Mouse (Mus musculus) kidney, embryonic 15.5 days (tissue): ENCODE results near the gene Ubl7. TPM values are rescaled to one million over a fixed set of nuclear protein-coding genes. Genes with fewer than 3 reads are reported as not detected.

ENCODE experiments used
- ATAC-seq: fragments of 200-750 bp; cut with Nextera tagmentation; replicated peaks from 2 replicates; pipeline ENCODE4 v1.8.0; 2017; ENCODE audit warnings: moderate TSS enrichment; ENCODE audit not compliant: low FRiP score
- H3K27ac ChIP-seq: fragments of 300-500 bp; sonication (generic); 2 replicates; pipeline ENCODE4 v1.5.1; 2015; ENCODE audit warnings: mild to moderate bottlenecking, inconsistent platforms
- H3K27me3 ChIP-seq: fragments of 300-500 bp; sonication (generic); 2 replicates; pipeline ENCODE4 v1.6.1; 2015; ENCODE audit warnings: inconsistent platforms
- H3K36me3 ChIP-seq: fragments of 300-500 bp; sonication (generic); 2 replicates; pipeline ENCODE4 v1.6.1; 2015; ENCODE audit warnings: inconsistent platforms
- H3K4me1 ChIP-seq: fragments of 300-500 bp; sonication (generic); 2 replicates; pipeline ENCODE4 v1.6.1; 2015; ENCODE audit warnings: inconsistent platforms
- H3K4me2 ChIP-seq: fragments of 300-500 bp; sonication (generic); 2 replicates; pipeline ENCODE4 v1.6.1; 2015; ENCODE audit warnings: moderate library complexity, mild to moderate bottlenecking, inconsistent platforms
- H3K4me3 ChIP-seq: fragments of 300-500 bp; sonication (generic); replicated peaks from 2 replicates; pipeline ENCODE4 v1.5.1; 2015; ENCODE audit warnings: mild to moderate bottlenecking, inconsistent platforms
- H3K9ac ChIP-seq: fragments of 300-500 bp; sonication (generic); 2 replicates; pipeline ENCODE4 v1.6.1; 2015; ENCODE audit warnings: mild to moderate bottlenecking, inconsistent platforms
- H3K9me3 ChIP-seq: fragments of 300-500 bp; sonication (generic); replicated peaks from 2 replicates; pipeline ENCODE4 v1.6.1; 2016; ENCODE audit warnings: inconsistent platforms
- WGBS: fragments of 180-500 bp; shearing (Covaris S2); methylation state at CpG from one replicate; pipeline ENCODE4 v1.1.7; 2015; ENCODE audit warnings: mixed read lengths; 5-methylcytosine and 5-hydroxymethylcytosine counted together
- polyA plus RNA-seq: library from polyadenylated mRNA; unstranded; fragments of >200 nt; fragmentation: Nextera tagmentation; extraction: Ambion mirVana; gene quantifications from 2 replicates; pipeline ENCODE4 v1.2.1, GENCODE M21; 2015

The Ubl7 gene
- polyA plus RNA-seq, 1 experiment from 2014 or later = 114 TPM

DNA sequence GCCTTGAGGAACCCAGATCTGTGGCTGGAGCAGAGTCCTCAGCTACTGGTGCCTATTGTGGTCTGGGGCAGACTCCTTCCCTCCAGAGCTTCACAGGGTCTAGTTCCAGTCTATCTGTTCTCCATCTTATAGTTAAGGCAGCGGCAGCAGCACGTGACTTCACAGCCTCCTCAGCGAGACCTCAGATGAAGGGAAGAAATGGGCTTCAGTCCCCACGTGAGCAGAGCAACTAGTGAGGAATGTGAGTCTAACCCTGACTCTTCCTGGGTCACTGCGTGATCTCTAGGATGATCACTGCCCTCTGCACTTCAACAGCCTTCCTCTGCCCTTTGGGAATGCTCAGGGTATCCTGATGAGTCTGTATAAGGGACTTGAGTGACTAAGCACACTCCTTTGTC is 53.2 kb downstream of the Ubl7 start:
- H3K9me3 ChIP-seq = no peaks in the 10 kb centered on the region
- H3K4me2 ChIP-seq = no peak overlapping the region
- H3K27me3 ChIP-seq = no peaks in the 10 kb centered on the region
- H3K9ac ChIP-seq = no peak overlapping the region
- H3K4me1 ChIP-seq = peaks cover 23% of the 10 kb centered on the region
- no peak overlapping the region for H3K4me3 ChIP-seq
- no peak overlapping the region for H3K27ac ChIP-seq
- H3K36me3 ChIP-seq = no peaks in the 10 kb centered on the region
- WGBS = 85% methylated on average over 5 of the region's 5 CpGs
- no peak for ATAC-seq

DNA sequence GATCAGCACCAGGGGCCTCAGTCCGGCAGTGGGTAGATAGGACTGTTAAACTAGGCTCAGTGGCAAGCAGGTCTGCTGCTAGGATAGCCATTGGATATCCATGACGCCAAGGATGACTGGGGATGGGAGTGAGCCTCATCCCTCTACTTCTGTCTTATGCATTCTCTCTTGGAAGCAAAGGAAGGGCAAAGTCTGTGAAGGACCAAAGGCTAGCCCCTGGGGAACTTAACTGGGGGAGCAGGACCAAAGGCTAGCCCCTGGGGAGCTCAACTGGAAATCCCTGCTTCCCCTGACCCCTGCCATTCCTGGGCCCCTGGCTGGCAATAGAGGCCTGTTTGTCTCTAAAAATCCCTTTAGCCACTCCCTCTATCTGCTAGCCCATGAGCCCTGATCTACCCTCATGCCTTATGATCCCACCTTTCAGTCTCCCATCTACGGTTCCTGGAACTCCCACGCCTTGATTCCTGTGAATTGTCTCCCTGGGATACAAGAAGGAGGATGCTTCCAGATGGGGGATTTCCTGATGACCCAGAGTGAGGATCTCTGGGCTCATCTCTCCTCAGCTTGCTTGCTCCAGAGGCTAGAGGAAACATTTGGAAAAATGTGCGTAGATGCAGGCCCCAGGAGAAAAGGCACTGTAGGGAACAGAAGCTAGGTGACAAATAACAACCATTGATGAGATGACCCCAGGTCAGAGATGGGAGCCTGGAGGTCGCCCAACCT is 53.9 kb downstream of the Ubl7 start:
- H3K27me3 ChIP-seq = no peaks in the 10 kb centered on the region
- no peaks in the 10 kb centered on the region for H3K9me3 ChIP-seq
- H3K27ac ChIP-seq = no peak overlapping the region
- ATAC-seq = no peak
- H3K4me2 ChIP-seq = no peak overlapping the region
- H3K4me1 ChIP-seq = peaks cover 25% of the 10 kb centered on the region
- H3K9ac ChIP-seq = no peak overlapping the region
- no peaks in the 10 kb centered on the region for H3K36me3 ChIP-seq
- 81% methylated on average over 6 of the region's 6 CpGs for WGBS
- H3K4me3 ChIP-seq = no peak overlapping the region

DNA sequence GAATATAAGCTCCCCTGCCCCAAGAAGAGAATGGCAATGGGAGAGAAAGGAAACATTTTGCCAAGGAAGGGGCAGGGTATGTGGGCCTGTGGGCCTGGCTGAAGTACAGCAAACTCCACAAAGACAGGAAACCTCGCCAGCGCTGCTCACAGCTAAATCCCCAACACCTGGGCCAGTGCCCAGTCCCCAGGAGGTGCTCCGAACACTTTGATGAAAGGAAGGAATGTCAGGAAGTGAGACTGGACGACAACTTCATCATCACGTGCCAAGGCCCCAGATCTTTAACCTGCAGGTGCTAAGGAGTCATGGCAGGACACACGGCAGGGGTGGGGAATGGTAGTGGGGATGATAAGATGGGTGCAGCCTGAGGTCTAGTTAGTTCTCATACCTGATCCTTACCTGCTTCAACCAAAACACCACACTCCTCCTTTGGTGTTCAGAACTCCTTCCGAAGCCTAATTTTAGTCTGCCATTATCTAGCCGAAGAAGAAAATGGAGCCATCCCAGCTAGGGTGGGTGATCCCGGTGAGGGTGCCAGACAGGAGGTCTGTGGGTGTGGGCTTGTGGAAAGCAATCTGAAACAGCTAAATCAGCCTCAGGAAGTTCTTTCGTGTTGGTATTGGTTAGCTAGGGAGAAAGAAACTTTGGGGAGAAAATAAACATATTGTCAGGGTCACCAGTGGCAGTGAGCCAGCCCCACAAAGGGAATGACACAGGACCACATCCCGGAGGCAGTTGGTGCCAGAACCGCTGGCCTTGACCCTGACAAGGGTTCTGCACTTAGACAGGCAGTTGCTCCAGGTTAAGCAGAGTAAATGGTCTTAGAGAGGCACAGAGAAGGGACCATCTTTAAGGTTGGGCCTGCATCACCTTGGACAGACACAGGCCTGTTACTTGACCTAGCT is 54.8 kb downstream of the Ubl7 start:
- Histone ChIP-seq H3K27me3 (no peaks in the 10 kb centered on the region), H3K9ac (no peak overlapping the region), H3K27ac (no peak overlapping the region; the same call in 1 of the 2 replicates), H3K4me2 (no peak overlapping the region), H3K36me3 (no peaks in the 10 kb centered on the region), H3K4me1 (peaks cover 26% of the 10 kb centered on the region), H3K4me3 (no peak overlapping the region), H3K9me3 (no peaks in the 10 kb centered on the region)
- 65% methylated on average over 12 of the region's 12 CpGs for WGBS
- no peak for ATAC-seq

DNA sequence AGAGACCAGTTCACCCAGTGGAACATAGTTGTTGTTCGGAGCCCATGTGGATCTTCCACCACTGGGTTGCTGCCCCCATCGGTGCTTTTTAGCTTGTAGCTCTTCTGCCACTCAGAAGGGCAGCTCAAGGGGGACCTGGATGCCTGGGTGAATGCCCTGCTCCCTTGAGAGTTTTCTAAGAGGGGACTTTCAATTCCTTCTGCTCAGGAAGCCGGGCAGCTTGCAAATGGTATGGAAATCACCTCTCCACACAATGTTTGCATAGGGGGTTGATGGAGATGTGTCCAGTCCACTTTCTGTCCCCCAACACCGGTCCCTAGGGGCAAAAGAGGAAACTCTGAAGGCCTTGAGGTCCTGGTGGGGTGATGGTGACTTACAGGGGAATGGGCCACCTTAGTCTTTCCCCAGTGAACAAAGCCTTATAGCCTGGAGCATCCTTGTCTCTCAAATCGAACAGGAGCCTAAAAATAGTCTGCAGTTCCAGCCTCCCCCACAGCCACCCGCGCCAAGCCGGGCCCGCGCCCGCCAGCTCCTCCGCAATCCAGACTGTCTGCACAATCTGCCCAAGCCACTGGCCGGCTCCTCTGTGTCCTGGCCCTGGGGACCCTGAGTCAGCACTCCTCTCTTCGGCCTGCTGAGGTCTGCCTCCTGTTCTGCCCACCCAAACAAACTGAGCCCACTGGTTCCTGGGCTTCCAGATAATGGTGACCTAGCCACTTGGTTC is 56.6 kb downstream of the Ubl7 start:
- 65% methylated on average over 14 of the region's 14 CpGs for WGBS
- Histone ChIP-seq H3K27me3 (no peaks in the 10 kb centered on the region), H3K4me2 (no peak overlapping the region), H3K4me1 (peaks cover 16% of the 10 kb centered on the region), H3K36me3 (no peaks in the 10 kb centered on the region), H3K4me3 (no peak overlapping the region), H3K9ac (no peak overlapping the region), H3K9me3 (no peaks in the 10 kb centered on the region), H3K27ac (no peak overlapping the region)
- no peak for ATAC-seq

DNA sequence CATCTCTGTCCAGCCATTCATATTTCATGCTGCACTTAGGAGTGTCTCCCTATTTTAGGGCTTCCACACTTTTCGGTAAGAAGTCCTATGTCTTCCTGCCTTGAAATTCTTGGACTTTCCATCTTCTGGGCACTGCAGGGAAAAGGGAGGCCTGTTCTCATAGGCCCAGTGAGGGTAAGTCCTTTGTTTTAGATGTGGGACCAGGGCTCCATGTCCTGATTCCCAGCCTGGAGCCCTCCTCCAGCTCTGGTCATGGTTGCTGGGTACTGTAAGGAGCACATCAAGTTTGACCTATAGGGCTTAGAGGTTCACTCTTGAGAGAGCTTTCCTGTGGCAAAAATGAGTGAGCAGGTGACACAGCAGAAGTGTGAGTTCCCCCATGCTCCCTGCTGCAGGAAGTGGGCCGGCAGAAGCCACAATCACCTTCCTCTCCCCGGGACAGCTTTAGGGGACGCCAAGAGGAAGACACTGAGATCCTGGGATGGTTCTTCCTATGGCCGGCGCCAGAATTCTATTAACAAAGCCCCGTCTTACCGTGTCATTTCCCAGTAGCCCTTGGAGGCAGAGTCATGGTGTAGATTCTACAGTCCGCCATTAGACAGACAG is 57.5 kb downstream of the Ubl7 start:
- no peak overlapping the region for H3K9ac ChIP-seq
- H3K27me3 ChIP-seq = no peaks in the 10 kb centered on the region
- WGBS = 76% methylated on average over 9 of the region's 9 CpGs
- ATAC-seq = no peak
- no peaks in the 10 kb centered on the region for H3K36me3 ChIP-seq
- no peaks in the 10 kb centered on the region for H3K9me3 ChIP-seq
- no peak overlapping the region for H3K27ac ChIP-seq
- H3K4me3 ChIP-seq = no peak overlapping the region
- no peak overlapping the region for H3K4me2 ChIP-seq
- peaks cover 19% of the 10 kb centered on the region for H3K4me1 ChIP-seq

DNA sequence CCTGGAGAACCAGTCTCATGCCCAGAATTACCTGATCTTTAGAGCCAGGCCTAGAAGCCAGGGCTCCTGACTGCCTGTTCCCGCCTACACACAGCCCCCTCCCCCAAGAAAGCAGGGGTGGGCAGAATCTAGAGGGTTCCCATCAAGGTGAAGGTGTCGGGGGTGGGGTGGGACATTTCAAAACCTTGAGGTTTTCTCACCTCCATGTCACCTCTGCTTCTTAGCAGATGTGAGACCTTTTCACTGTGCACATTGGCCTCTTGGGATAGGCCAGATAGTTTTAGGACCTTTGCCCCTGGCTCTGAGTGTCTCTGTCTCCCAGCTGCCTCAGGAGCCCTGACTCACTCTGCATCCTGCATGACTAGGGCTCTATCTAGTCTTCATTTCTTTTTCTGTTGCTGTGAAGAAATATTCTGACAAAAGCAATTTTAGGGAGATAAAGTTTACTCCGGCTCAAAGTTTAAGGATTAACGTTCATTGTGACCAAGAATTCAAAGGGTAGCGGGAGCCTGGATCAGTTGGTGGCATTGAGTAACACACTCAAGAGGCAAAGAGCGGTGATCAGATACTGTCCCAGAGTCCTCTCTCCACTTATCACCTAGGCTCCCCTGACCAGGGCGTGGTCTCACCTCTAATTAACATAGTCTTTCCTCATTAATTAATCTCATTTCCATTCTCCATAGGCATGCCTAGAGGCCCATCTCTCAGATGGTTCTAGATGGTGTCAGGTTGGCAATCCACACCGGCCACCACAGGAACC is 58.2 kb downstream of the Ubl7 start:
- no peak for ATAC-seq
- H3K4me1 ChIP-seq = peaks cover 23% of the 10 kb centered on the region
- no peak overlapping the region for H3K4me2 ChIP-seq
- no peaks in the 10 kb centered on the region for H3K27me3 ChIP-seq
- no peak overlapping the region for H3K4me3 ChIP-seq
- no peak overlapping the region for H3K27ac ChIP-seq
- WGBS = 87% methylated on average over 8 of the region's 8 CpGs
- H3K9me3 ChIP-seq = no peaks in the 10 kb centered on the region
- H3K9ac ChIP-seq = no peak overlapping the region
- H3K36me3 ChIP-seq = no peaks in the 10 kb centered on the region

DNA sequence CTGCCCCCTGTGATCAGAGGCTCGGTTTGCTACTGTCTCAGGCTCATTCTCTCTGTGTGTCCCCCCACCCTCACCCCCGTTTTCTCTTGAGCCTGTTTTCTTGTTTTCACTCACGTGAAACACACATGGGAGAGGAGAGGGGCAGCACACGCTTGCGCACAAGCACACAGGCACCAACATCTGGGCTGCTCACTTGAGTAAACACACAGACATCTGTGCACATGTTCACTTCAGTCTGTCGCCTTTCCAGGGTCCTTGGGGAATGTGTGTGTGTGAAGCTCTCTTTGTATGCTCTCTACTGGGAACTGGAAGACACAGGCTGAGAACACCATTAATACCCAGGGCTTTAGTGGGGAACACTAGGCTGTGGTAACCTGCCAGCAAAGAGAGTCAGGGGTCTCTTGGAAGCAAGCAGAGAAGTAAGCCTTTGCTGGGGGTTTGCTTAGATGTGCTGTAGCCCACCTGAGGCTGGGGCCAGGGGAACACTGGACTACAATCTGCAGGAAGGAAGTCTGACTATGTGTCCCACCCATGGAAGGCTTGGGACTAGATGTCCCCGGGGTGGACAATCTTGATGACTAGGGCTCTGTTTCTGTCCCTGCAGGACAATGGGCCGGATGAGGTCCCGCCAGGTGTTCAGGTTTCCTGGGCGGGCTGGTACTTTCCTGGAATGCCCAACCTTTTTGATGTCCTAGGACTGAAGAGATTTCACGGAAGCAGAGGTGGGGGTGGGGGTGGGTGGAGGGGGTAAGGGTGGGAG is 59.1 kb downstream of the Ubl7 start:
- Histone ChIP-seq H3K27ac (no peak overlapping the region), H3K9ac (no peak overlapping the region), H3K36me3 (no peaks in the 10 kb centered on the region), H3K4me3 (no peak overlapping the region), H3K4me1 (peaks cover 27% of the 10 kb centered on the region), H3K4me2 (no peak overlapping the region), H3K27me3 (no peaks in the 10 kb centered on the region), H3K9me3 (no peaks in the 10 kb centered on the region)
- ATAC-seq = no peak
- WGBS = 74% methylated on average over 11 of the region's 11 CpGs

DNA sequence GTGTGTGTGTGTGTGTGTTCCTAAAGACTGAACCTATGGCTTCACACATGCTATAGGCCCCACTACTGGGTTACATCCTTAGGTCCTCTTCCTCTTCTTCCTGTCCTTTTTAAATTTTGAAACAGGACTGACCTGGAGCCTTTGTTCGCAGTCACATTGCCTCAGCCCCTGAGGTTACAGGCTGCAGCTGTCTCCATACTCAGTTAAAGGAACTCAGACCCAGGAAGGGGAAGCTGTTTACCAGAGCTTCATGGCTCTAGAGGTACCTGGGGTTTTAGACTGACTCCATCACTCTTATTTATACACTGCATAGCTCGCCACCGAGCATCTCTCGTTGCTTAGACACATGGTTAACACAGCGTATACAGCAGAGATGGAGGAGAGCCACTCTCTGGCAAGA is 60.6 kb downstream of the Ubl7 start:
- WGBS = 80% methylated on average over 5 of the region's 5 CpGs
- peaks cover 24% of the 10 kb centered on the region for H3K4me1 ChIP-seq
- no peak overlapping the region for H3K4me2 ChIP-seq
- H3K9ac ChIP-seq = no peak overlapping the region
- no peaks in the 10 kb centered on the region for H3K36me3 ChIP-seq
- H3K9me3 ChIP-seq = no peaks in the 10 kb centered on the region
- ATAC-seq = no peak
- H3K4me3 ChIP-seq = no peak overlapping the region
- no peak overlapping the region for H3K27ac ChIP-seq
- no peaks in the 10 kb centered on the region for H3K27me3 ChIP-seq

DNA sequence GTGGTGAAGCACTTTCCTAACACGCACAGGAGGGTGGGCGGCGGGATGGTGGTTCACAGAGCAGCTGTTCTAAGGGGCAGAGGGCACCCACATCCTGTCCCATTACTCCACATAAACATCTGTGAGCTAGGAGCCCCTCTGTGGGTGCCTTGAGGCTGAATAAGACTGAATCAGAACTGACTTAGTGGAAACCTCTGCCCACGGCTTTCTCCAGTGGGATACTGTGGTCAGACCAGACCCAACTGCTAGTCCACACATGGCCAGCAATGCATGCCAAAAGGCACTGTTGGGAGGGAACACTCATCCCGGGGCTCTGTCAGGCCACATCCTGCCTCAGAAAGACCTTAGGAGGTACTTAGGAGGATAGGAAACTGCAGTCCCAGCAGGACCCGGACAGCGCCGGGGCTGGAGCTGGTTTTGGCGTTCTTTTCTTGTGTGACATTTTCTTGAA is 61.4 kb downstream of the Ubl7 start:
- H3K4me1 ChIP-seq = peaks cover 24% of the 10 kb centered on the region
- no peak overlapping the region for H3K4me2 ChIP-seq
- no peaks in the 10 kb centered on the region for H3K9me3 ChIP-seq
- no peak overlapping the region for H3K9ac ChIP-seq
- WGBS = 54% methylated on average over 9 of the region's 9 CpGs
- no peaks in the 10 kb centered on the region for H3K36me3 ChIP-seq
- no peak overlapping the region for H3K4me3 ChIP-seq
- no peaks in the 10 kb centered on the region for H3K27me3 ChIP-seq
- ATAC-seq = no peak
- H3K27ac ChIP-seq = peak overlapping the region; percentile 32; the same call in 1 of the 2 replicates

DNA sequence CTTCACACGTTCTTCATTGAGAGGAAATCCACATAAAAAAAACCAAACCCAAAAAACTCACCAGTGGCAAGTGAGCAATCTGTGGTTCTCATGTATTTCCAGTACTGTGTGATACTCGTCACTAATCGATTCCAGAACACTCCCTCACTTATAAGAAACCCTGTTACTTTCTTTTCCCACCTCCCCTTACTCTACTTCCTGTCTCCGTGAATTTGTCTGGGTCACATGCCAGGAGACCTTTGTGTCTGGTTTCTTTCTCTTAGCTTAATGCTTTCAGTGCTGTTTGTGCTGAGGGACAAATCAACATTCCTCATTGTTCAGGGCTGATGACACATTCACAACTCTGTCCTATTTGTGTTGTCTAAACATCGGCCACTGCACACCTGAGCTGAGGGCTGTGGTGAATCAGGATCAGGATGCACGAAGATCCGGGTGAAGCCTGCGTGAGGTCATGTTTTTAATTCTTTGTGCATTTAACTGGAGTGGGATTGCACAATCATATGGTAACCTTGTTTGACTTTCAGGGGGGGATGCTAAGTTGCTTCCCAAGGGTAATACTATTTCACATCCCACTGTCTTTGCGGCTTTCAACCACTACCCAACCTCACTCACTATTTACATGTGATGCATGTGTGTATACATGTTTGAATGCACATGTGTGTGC is 62.1 kb downstream of the Ubl7 start:
- no peak for ATAC-seq
- H3K27ac ChIP-seq = peak overlapping the region; percentile 32; the same call in 1 of the 2 replicates

More for the DNA sequence above, 62.1 kb downstream of the Ubl7 start:
- WGBS = 59% methylated on average over 9 of the region's 9 CpGs
- H3K27me3 ChIP-seq = no peaks in the 10 kb centered on the region
- H3K4me3 ChIP-seq = no peak overlapping the region
- no peaks in the 10 kb centered on the region for H3K9me3 ChIP-seq
- peaks cover 24% of the 10 kb centered on the region for H3K4me1 ChIP-seq
- H3K4me2 ChIP-seq = no peak overlapping the region
- no peaks in the 10 kb centered on the region for H3K36me3 ChIP-seq
- H3K9ac ChIP-seq = no peak overlapping the region
